Mouse (Mus musculus) brain, embryonic 14.5 days (tissue): ENCODE measurements at regions not wholly inside any gene's neighbourhood (a gene's known extent, or its start where the extent isn't known, plus 50 kb on each side); places are given as distances from the start of the nearest gene placed in this dataset.

Experiments
- CTCF ChIP-seq: fragments of 200-500 bp; IDR thresholded peaks from 2 replicates; pipeline ENCODE4 v1.5.1; 2012; ENCODE audit warnings: inconsistent platforms, mild to moderate bottlenecking, moderate library complexity, borderline replicate concordance; ENCODE audit not compliant: insufficient read depth, insufficient read length; ENCODE audit errors: extremely low read depth
- POLR2A ChIP-seq: fragments of 200-500 bp; IDR thresholded peaks from 2 replicates; pipeline ENCODE4 v1.6.1; 2012; ENCODE audit warnings: mild to moderate bottlenecking, inconsistent platforms, borderline replicate concordance; ENCODE audit not compliant: poor library complexity, insufficient read depth, insufficient read length, severe bottlenecking; ENCODE audit errors: extremely low read depth

GRCm38 (mm10) chr9:47380361-47380760 lies 149.6 kb upstream of the Cadm1 start:
- TF ChIP-seq CTCF (no peak), POLR2A (no peak)
